Mouse (Mus musculus) cortical plate, adult 2 months (tissue): ENCODE measurements around the gene Ypel4. TPM values are rescaled to one million over a fixed set of nuclear protein-coding genes. Genes with fewer than 3 reads are reported as not detected.

ENCODE experiments used
- H3K27ac ChIP-seq: fragments of 200-500 bp; 2 replicates; pipeline ENCODE4 v1.5.1; 2012; ENCODE audit warnings: low read length, control low read depth, inconsistent platforms; ENCODE audit not compliant: insufficient read depth
- H3K4me1 ChIP-seq: fragments of 200-500 bp; 2 replicates; pipeline ENCODE4 v1.6.1; 2011; ENCODE audit warnings: low read length; ENCODE audit not compliant: control insufficient read depth, insufficient read depth
- H3K4me3 ChIP-seq: fragments of 200-500 bp; 2 replicates; pipeline ENCODE4 v1.5.1; 2011; ENCODE audit warnings: mild to moderate bottlenecking, low read length, control low read depth; ENCODE audit not compliant: insufficient read depth
- CTCF ChIP-seq: fragments of 200-500 bp; IDR thresholded peaks from 2 replicates; pipeline ENCODE4 v1.5.1; 2011; ENCODE audit warnings: mild to moderate bottlenecking, control low read depth, low read length; ENCODE audit not compliant: insufficient read depth; ENCODE audit errors: extremely low read depth
- POLR2A ChIP-seq: fragments of 200-500 bp; IDR thresholded peaks from 2 replicates; pipeline ENCODE4 v1.6.1; 2011; ENCODE audit warnings: mild to moderate bottlenecking, low read length, control low read depth; ENCODE audit not compliant: insufficient read depth; ENCODE audit errors: extremely low read depth
- polyA plus RNA-seq: library from polyadenylated mRNA; depleted of rRNA; stranded (reverse); fragments of >200 nt; gene quantifications from 2 replicates; pipeline ENCODE4 v1.2.3, GENCODE M21; 2012

The Ypel4 gene
- polyA plus RNA-seq, 1 experiment = 129 TPM

- peak; percentile 47; the same call in 1 of the 2 replicates for TF ChIP-seq CTCF
- TF ChIP-seq POLR2A = no peak
- H3K27ac ChIP-seq = no peak overlapping the region
- H3K4me1 ChIP-seq = no peaks in the 10 kb centered on the region
- H3K4me3 ChIP-seq = no peak overlapping the region
Observed at GRCm38 (mm10) chr2:84758542-84759127, 24.8 kb downstream of the Ypel4 start.

DNA sequence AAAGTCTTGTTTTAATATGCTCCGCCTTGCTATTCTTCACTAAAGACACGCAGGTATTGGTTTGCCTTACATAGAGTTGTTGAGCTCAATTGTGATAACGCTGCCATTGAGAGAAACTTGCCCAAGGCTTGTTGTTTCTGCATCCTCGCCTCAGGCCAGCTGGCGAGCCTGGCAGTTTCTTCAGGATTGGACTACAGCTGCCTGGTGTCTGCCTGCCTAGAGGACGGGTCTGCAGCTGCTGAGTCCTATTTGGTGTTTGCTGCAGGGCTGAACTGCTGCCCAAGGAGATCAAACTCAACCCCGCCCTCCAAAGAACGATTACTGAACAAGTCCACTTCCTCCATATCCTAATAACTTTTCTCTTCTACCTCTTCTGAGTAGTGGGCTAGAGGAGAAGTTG is 26.9 kb downstream of the Ypel4 start:
- TF ChIP-seq CTCF (no peak), POLR2A (no peak)
- Histone ChIP-seq H3K27ac (no peak overlapping the region), H3K4me1 (no peaks in the 10 kb centered on the region), H3K4me3 (no peak overlapping the region)

- no peak for TF ChIP-seq CTCF
- no peak for TF ChIP-seq POLR2A
- Histone ChIP-seq H3K4me3 (no peak overlapping the region), H3K4me1 (no peaks in the 10 kb centered on the region), H3K27ac (no peak overlapping the region)
Observed at GRCm38 (mm10) chr2:84761309-84761708, 27.5 kb downstream of the Ypel4 start.

GRCm38 (mm10) chr2:84761840-84762239 is 28.0 kb downstream of the Ypel4 start:
- H3K4me3 ChIP-seq = no peak overlapping the region
- no peaks in the 10 kb centered on the region for H3K4me1 ChIP-seq
- H3K27ac ChIP-seq = no peak overlapping the region
- TF ChIP-seq CTCF = no peak
- TF ChIP-seq POLR2A = no peak

GRCm38 (mm10) chr2:84762295-84762694 is 28.4 kb downstream of the Ypel4 start:
- Histone ChIP-seq H3K27ac (no peak overlapping the region), H3K4me1 (no peaks in the 10 kb centered on the region), H3K4me3 (no peak overlapping the region)
- TF ChIP-seq CTCF (no peak), POLR2A (no peak)

- no peak overlapping the region for H3K27ac ChIP-seq
- no peaks in the 10 kb centered on the region for H3K4me1 ChIP-seq
- no peak overlapping the region for H3K4me3 ChIP-seq
- TF ChIP-seq POLR2A (no peak), CTCF (no peak)
Observed at GRCm38 (mm10) chr2:84762818-84763217, 29.0 kb downstream of the Ypel4 start.

- no peak for TF ChIP-seq POLR2A
- no peak for TF ChIP-seq CTCF
- Histone ChIP-seq H3K4me3 (no peak overlapping the region), H3K27ac (no peak overlapping the region), H3K4me1 (no peaks in the 10 kb centered on the region)
Observed at GRCm38 (mm10) chr2:84770501-84770900, 36.6 kb downstream of the Ypel4 start.

- no peak overlapping the region for H3K4me3 ChIP-seq
- TF ChIP-seq CTCF (no peak), POLR2A (no peak)
- H3K4me1 ChIP-seq = no peaks in the 10 kb centered on the region
- H3K27ac ChIP-seq = no peak overlapping the region
Observed at GRCm38 (mm10) chr2:84772454-84772853, 38.6 kb downstream of the Ypel4 start.

- no peaks in the 10 kb centered on the region for H3K4me1 ChIP-seq
- H3K27ac ChIP-seq = no peak overlapping the region
- no peak overlapping the region for H3K4me3 ChIP-seq
- no peak for TF ChIP-seq POLR2A
- no peak for TF ChIP-seq CTCF
Observed at GRCm38 (mm10) chr2:84773195-84773594, 39.3 kb downstream of the Ypel4 start.

DNA sequence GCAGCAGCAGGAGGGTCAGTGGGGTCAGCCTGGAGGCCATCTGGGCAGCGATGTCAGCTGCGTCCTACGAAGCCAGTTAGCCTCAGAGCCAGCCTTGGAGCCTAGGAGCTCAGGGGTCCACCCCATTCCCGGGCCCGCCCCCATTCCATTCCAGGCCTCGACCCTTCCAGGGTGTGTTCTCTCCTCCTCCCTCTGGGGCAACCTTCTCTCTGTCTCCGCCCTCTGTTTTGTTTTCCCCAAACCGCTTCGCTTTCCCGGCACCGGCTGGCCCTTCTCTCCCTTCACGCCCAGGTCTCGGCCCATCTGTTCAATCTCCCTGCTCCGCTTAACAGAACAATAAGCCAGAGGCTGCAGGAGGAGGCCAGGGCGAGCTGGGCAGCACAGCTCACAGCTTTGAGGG is 40.9 kb downstream of the Ypel4 start:
- TF ChIP-seq POLR2A (no peak), CTCF (no peak)
- Histone ChIP-seq H3K4me3 (0 out of 2 replicates have a peak overlapping the region, but pooled peaks have one; percentile 1), H3K27ac (no peak overlapping the region), H3K4me1 (no peaks in the 10 kb centered on the region)

DNA sequence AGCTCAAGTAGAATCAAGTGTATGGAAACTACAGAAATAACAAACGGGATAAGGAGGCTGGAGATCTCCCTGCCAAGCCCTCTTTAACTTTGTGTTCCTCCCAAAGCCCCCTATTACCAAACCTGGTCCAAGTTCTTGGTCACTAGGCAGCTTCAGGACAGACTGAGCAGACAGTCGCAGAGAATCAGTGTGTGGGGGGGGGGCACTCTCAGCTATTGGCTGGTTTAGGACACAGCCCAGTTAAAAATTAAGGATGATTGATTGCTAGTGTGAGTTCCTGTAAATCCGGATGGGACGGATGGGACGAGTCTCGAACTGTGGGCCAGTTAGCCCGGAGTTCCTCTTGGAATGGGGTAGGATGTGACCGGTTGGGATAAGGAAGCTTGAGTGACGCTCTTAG is 41.4 kb downstream of the Ypel4 start, which contains the start of gene Serping1:
TSS of gene Serping1 (minus strand) at position 204 of the 400 bp plus-strand sequence.
- H3K27ac ChIP-seq = no peak within 1 kb of the TSS
- no peak for TF ChIP-seq CTCF
- TF ChIP-seq POLR2A = no peak
- H3K4me1 ChIP-seq = no peaks in the 10 kb centered on the region
- 0 out of 2 replicates have a peak within 1 kb of the TSS, but pooled peaks have one; percentile 1 for H3K4me3 ChIP-seq
